Mouse (Mus musculus): ENCODE data around the gene Thy1. TPM values are rescaled to one million over a fixed set of nuclear protein-coding genes. Genes with fewer than 3 reads are reported as not detected.

Thy1 gene
- polyA plus RNA-seq (2014; fragmentation: Illumina TruSeq; extraction: RNeasy Lipid Tissue Mini Kit (QIAGEN cat#74804); ENCODE audit: low replicate concordance) = not detected

DNA sequence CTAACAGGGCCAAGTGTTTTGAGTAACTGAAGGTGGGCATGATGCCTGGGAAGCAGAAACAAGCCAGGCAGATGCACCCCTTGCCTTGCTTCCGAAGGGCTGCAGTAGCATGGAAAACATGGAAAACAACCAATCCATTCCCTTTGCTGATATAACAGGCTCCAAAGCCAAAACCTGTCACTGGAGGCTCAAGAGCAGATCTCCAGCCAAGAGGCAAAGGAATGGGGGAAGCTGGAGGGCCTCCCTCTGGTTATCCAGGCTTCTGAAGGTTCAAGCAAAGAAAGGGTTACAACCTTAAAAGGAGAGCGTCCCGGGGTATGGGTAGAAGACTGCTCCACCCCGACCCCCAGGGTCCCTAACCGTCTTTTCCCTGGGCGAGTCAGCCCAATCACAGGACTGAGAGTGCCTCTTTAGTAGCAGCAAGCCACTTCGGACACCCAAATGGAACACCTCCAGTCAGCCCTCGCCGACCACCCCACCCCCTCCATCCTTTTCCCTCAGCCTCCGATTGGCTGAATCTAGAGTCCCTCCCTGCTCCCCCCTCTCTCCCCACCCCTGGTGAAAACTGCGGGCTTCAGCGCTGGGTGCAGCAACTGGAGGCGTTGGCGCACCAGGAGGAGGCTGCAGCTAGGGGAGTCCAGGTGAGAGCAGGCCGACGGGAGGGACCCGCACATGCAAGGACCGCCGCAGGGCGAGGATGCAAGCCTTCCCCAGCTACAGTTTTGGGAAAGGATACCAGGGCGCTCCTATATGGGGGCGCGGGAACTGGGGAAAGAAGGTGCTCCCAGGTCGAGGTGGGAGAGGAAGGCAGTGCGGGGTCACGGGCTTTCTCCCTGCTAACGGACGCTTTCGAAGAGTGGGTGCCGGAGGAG is at the start of gene Thy1:
TSS of gene Thy1 (plus strand) at position 549 of the 872 bp plus-strand sequence.

DNA sequence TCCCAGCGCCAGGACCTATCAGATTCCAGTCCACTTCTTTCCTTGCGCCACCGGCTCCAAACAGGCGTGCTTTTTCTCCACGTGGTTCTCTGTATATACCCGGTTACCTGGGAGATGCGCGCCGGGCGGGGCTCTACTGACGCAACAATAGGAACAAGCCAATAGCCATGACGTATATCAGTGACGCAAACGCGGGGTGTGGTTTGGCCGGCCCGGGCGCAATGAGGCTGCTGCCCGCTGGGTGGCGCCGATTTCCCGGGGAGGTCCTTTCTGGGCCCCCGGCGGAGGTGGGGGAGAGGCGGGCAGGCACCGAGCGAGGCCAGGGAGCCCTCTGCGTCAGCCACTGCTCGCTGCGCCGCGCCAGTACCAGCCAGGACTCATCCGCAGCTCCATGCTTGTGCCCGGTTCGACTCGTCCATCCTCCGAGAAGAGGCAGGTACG is 23.6 kb downstream of the Thy1 start, which contains the start of gene Usp2:
TSS of gene Usp2 (plus strand) at position 237 of the 441 bp plus-strand sequence.

Other genes starting within 250 kb of the Thy1 start
- 6.1 TPM for gene Usp2, start 23.6 kb downstream of the Thy1 start, polyA plus RNA-seq (2014; fragmentation: Illumina TruSeq; extraction: RNeasy Lipid Tissue Mini Kit (QIAGEN cat#74804); ENCODE audit: low replicate concordance)
- not detected for gene Mfrp, start 58.3 kb downstream of the Thy1 start, polyA plus RNA-seq (2014; fragmentation: Illumina TruSeq; extraction: RNeasy Lipid Tissue Mini Kit (QIAGEN cat#74804); ENCODE audit: low replicate concordance)
- gene C1qtnf5, start 63.9 kb downstream of the Thy1 start, polyA plus RNA-seq (2014; fragmentation: Illumina TruSeq; extraction: RNeasy Lipid Tissue Mini Kit (QIAGEN cat#74804); ENCODE audit: low replicate concordance) = not detected
- gene Gm49380, start 70.1 kb downstream of the Thy1 start, polyA plus RNA-seq (2014; fragmentation: Illumina TruSeq; extraction: RNeasy Lipid Tissue Mini Kit (QIAGEN cat#74804); ENCODE audit: low replicate concordance) = not detected
- gene Rnf26, start 70.1 kb downstream of the Thy1 start, polyA plus RNA-seq (2014; fragmentation: Illumina TruSeq; extraction: RNeasy Lipid Tissue Mini Kit (QIAGEN cat#74804); ENCODE audit: low replicate concordance) = 0.45 TPM
- 3.6 TPM for gene Mcam, start 91.1 kb downstream of the Thy1 start, polyA plus RNA-seq (2014; fragmentation: Illumina TruSeq; extraction: RNeasy Lipid Tissue Mini Kit (QIAGEN cat#74804); ENCODE audit: low replicate concordance)
- gene Cbl, start 190.7 kb downstream of the Thy1 start, polyA plus RNA-seq (2014; fragmentation: Illumina TruSeq; extraction: RNeasy Lipid Tissue Mini Kit (QIAGEN cat#74804); ENCODE audit: low replicate concordance) = 39.1 TPM
- not detected for gene Ccdc153, start 197.3 kb downstream of the Thy1 start, polyA plus RNA-seq (2014; fragmentation: Illumina TruSeq; extraction: RNeasy Lipid Tissue Mini Kit (QIAGEN cat#74804); ENCODE audit: low replicate concordance)
- 2.2 TPM for gene Pdzd3, start 208.1 kb downstream of the Thy1 start, polyA plus RNA-seq (2014; fragmentation: Illumina TruSeq; extraction: RNeasy Lipid Tissue Mini Kit (QIAGEN cat#74804); ENCODE audit: low replicate concordance)
- not detected for gene Nlrx1, start 225.2 kb downstream of the Thy1 start, polyA plus RNA-seq (2014; fragmentation: Illumina TruSeq; extraction: RNeasy Lipid Tissue Mini Kit (QIAGEN cat#74804); ENCODE audit: low replicate concordance)
- not detected for gene Abcg4, start 245.2 kb downstream of the Thy1 start, polyA plus RNA-seq (2014; fragmentation: Illumina TruSeq; extraction: RNeasy Lipid Tissue Mini Kit (QIAGEN cat#74804); ENCODE audit: low replicate concordance)

All from small intestine, adult 10 weeks (tissue).